Mouse (Mus musculus) c-Kit-positive CD71-positive TER-119-positive erythroid progenitor cells, embryonic 14.5 days (primary cell): ENCODE measurements around the gene Trim54.

Source experiments
- DNase-seq: peaks from one replicate; pipeline ENCODE4 v3.0.0-alpha.2; 2013; ENCODE audit warnings: low spot score

Gene Trim54

DNA sequence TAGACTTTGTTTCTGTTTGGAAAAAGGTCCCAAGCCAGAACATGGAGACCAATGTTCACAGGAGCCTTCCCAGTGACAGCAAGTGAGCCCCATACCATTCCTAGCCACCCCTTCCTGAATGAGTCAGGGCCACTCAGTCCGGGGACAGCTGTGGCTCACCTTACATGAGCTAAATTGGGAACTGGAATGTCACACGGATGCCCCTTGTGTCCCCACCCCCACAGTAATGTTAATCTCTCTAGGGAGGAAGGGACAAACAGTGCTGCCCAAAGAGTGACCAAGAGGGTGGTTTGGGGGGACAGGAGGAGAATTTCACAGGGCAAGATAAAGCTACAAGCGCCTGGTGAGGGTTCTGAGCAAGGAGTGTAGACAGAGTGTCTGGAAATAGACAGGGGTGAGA is at the start of gene Trim54:
Gene Trim54, plus strand, starts transcription at position 359 of the 400 bp plus-strand sequence.
- no peak for DNase-seq

DNA sequence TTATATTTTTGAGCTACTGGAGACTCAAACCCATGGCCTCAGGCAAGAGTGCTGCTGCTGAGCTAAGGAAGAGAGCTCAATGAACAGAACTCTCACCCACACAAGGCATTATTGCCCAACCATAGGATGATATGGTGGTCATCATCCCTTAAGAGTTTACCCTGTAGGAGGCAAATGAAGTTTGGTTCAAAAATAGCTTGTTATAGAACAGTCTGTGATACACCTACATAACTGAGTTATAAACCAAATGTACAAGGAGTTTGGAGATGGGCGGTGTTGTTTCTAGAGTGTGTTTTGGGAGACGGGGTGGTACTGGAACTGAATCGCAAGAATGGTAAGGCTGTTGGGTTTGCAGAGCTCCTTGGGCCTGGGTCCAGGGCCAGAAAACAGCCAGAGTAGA is 46.7 kb upstream of the Trim54 start:
- DNase-seq: no peak

DNA sequence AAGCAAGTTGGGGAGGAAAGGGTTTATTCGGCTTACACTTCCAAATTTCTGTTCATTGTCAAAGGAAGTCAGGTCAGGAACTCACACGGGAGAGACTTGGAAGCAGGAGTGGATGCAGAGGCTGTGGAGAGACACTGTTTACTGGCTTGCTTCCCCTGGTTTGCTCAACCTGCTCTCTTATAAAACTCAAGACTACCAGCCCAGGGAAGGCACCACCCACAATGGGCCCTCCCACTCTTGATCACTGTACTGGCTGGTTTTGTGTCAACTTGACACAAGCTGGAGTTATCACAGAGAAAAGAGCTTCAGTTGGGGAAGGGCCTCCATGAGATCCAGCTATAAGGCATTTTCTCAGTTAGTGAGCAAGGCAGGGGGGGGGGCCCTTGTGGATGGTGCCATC is 45.5 kb upstream of the Trim54 start:
- DNase-seq: no peak

DNA sequence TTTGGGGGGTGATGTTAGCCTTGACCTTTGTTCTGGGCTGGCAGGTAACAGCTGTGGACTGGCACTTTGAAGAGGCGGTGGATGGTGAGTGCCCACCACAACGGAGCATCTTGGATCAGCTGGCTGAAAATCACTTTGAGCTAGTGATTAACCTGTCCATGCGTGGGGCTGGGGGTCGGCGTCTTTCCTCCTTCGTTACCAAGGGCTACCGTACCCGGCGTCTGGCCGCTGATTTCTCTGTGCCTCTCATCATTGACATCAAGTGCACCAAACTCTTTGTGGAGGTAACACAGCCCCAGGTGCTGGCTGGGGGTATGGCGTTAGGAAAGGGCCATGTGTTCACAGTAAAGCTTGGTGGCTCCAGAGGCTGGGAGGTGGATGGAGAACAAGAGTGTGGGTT is 44.7 kb upstream of the Trim54 start:
- no peak for DNase-seq

DNA sequence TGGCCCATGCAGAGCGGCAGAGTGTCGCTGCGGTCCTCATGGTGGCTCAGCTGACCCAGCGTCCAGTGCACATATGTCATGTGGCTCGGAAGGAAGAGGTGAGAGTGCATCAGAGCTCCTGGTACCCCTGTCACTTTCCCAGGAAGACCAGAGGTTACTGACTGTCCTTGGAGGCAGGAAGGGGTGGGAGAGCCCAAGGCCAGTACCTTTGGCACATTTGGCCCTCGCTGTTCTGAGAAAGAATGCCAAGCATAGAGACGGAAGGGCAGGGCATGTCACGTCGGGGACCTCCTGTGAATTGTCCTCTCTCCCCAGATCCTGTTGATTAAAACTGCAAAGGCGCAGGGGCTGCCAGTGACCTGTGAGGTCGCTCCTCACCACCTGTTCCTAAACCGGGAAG is 43.3 kb upstream of the Trim54 start:
- DNase-seq: no peak

DNA sequence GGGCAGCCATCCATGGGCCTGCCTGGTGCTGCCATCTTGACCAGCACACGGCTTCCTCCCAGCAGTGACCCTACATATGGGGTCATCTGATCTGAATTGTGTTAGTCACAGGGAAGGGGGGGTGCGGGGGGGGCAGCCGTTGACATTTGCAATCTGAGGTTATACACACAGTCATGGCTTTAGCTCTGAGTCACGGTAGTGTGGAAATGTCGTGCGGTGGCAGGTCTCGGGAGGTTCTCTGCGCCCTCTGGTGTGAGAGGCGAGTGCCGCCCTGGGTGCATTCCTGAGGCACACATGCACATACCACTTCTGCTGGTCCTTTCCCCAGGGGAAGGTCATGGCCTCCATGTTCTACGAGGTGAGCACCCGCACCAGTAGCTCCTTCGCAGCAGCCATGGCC is 40.2 kb upstream of the Trim54 start:
- DNase-seq: no peak

DNA sequence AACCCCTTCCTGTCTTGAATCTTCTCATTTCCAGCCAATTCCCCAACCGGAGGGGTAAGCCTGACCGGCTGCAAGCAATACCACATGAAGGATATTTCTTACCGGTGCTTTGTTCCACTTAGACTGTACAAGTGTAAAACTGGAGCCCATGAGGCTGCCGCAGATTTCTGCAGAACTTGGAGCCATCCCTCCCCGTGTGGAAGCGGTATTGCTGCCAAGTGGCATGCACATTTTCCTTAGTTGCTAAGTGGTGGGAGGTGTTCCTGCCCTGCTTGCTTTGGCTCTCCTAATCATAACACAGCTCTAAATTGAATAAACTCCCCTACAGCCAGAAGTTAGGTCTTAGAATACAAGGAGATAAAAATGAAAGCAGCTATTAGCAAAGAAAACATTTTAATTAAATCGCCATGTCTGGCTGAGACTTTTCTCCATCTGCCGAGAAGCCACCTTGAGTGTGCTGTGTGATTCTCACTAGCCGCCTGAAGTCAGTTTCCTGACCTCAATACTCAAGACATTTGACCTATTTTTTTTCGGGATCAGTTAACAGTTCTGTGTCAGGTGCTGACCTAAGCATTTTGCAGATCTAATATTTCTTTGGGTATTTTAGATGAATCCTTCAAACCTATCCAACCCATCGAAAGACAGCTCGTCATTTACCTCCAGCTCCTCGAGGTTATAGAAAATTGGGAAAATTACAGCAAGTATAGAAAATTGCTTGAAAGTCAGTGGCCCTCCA is 36.3 kb upstream of the Trim54 start:
- no peak for DNase-seq

DNA sequence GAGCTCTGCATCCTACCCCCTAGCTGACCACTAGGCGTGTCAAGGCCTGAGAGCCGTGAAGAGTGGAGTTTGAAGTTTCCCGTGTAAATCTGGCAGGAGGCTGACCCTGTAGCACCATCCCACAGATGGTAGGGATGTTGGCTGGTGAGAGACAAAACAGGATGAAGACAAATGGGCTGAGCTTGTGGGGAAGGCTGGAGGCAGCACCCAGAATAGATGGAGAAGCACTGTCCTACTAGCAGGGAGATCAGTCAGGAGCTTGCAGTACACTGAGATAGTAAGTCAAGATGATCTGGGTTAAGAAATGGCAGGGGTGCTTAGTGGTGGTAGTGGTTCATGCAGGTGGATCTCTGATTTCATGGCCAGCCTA is 35.7 kb upstream of the Trim54 start:
- DNase-seq: no peak

DNA sequence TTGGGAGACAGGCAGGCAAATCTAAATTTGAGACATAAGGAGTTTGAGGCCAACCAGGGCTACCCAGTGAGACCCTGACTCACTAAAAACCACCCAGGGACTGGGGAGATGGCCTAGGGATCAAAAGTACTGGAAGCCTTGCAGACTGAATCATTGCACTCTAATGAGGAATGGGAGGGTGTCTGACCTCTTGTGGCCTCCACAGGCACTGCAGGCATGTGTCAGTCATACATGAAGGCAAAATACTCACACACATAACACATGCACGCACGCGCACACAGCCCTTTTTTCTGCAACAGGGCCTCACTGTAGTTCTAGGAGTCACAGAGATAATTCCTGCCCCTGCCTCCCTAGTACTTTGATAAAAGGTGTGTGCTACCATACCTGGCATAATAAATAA is 35.1 kb upstream of the Trim54 start:
- peak; percentile 54 for DNase-seq

DNA sequence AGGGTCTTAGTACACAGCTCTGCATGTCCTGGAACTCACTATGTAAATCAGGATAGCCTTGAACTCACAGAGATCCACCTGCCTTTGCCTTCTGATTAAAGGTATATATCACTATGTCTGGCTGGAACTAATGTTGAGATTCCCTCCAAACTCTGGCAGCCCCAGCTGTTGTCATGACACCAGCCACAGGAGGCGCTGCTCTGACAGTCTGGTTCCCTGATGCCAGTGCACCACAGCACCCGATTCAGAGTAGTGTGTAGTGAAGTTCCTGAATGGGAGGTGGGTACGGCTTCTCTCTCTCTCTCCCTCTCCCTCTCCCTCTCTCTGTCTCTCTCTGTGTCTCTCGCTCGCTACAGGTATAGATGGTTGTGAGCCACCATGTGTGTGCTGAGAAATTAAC is 34.2 kb upstream of the Trim54 start:
- peak; percentile 50 for DNase-seq

DNA sequence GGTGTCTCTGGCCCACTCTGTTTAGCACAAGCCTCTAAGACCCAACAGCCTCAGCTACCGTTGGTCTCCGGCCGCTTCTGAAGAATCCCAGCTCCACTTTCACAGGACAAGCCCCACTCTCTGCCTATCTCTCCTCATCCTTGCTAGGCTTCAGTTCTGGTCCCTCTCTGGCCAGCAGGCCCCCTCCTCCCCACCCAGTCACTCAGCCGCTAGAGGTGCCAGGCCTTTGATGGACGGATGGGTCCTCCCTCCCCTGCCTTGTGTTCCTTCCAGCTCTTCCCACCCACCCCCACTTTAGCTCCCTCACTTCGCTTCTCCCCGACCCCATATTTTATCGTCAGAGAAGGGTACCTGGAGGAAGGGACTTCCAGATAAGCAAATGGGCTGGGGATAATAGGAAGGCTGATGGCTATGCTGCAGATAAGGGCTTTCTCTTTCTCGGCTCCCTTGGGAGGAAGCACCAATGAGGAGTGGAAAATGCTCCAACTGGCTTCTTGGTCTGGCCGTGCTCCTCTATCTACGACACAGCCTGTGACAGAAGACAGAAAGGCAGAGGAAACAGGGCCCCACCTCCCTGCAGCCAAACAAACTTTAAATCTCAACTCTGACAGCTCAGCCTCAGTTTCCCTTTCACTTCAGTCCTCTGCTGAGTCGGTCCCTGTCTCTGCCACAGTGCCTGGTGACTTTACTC is 33.4 kb upstream of the Trim54 start:
- DNase-seq: no peak

DNA sequence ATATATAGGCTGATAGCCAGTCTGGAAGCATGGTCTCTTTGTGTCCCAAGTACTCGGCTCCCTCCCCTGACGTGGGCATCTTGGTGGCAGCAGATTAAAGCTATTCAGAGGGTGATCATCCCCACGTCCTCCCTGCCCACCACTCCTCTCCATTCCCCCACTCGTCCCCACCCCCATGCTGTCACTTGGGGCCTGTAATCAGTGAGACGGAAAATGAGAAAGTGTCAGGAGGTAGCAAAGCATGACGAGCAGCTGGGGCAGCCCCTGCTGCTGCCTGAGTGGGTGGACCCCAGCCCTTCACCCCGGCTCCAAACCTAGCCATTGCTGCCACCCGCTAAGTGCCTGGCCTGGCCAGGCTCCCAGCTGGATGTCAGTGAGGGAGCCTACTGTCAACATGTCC is 32.6 kb upstream of the Trim54 start:
- DNase-seq: no peak

DNA sequence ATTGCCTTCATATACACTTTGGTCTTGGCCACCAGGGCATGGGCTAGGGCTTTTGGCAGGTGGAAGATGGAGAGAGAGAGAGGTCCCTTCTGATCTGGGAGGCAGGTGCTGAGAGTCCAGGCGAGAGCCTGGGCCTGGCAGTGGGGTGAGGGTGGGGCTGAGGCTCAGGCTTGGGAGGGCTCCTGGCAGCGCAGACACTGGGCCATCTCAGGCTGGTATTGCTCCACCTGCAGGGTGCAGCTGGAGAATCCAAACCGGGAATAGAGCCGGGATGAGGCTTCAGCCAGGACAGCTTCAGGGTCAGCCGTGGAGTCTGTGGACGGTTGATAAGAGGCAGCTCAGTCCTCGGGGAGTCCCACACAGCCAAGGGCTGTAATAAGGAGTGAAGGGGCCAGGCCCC is 29.9 kb upstream of the Trim54 start:
- DNase-seq: no peak

DNA sequence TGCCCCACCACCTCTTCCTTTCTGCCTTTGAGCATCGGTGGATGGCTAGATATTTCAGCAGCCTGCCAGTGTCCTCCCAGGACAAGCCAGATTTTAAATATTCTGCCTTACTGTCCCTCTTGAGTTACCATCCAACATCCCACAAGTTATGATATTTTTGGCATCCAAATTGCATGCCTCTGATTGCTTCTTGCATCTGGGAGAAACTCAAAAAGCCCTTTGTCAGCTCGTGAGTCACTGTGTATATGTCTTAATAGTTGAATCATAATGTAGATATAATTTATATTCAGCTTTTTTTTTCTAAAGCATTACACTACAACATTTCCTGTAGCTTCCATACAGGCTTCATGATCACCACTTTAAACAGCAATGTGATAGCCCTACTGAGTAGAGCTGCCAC is 29.4 kb upstream of the Trim54 start:
- DNase-seq: no peak

DNA sequence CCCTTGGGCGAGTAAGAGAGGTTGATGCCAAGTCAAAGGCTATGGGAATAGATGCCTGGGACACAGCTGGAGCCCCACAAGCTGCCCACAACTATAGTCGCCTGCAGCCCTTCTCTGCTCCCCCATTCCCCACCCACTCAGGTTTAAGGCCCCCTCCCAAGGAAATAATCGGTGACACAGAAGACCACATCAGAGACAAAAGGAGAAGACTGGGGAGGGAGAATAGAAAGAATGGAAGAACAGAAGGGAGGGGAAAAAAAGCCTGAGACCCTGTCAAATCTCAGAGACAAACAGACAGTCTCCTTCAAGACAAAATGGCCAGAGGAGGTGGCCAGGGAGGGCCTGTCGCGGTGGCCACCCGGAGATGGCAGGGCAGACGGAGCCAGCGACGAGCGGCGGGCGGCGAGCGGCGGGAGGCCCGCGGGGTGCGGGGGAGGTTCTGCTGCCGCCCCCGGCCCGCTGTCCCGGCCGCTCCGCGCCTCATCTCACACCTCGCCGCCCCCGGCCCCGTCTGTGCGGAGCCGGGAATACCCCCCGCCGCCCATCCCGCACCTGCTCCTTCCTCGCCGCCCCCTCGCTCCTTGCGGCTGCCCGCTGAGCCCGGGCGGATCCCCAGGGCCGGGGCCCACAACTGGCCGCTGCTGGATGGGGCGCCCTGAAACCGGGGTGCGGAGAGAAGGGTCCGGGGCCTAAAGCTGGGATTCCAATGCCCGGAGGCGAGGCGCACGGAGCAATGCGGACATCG is 24.1 kb upstream of the Trim54 start:
- DNase-seq: no peak

DNA sequence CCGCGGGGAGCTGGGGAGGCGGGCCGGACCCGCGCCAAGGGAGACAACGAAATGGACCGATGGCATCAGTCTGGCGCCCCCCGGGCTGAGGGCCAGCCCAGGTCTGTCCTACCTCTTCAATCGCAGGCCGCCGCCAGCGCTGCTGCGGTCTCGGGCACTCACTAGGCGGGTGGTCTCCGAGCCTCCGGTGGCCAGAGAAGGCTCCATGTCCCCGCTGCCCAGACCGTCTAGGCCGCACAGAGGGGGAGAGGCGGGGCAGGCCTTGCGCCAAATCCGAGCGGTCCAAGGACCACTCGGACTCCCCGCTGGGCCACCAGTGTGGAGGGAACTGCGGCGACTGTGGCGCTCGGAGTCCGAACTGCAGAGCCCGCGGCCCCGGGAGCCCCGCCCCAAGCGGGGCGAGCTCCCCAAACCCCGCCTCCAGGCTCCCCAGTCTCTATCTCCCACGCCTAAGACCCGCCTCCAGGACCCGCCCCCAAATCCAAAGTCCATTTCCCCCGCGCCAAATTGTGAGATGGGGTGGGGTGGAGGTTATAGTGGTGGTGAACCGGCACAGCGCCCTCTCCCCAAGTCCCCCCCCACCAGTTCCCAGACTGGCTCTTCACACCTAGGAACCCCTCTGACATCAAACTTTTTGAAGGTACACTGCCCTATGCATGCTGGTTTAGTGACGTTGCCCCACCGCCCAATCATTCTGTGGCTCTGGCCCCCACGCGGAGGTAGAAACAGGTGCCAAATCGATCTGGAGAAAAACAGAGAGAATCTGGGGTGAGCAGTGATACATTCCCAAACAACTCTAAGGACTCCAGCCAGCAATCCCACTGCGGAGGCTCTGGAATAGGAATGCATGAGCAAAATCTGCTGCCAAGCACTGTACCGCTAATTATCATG is 23.1 kb upstream of the Trim54 start:
- DNase-seq: no peak

DNA sequence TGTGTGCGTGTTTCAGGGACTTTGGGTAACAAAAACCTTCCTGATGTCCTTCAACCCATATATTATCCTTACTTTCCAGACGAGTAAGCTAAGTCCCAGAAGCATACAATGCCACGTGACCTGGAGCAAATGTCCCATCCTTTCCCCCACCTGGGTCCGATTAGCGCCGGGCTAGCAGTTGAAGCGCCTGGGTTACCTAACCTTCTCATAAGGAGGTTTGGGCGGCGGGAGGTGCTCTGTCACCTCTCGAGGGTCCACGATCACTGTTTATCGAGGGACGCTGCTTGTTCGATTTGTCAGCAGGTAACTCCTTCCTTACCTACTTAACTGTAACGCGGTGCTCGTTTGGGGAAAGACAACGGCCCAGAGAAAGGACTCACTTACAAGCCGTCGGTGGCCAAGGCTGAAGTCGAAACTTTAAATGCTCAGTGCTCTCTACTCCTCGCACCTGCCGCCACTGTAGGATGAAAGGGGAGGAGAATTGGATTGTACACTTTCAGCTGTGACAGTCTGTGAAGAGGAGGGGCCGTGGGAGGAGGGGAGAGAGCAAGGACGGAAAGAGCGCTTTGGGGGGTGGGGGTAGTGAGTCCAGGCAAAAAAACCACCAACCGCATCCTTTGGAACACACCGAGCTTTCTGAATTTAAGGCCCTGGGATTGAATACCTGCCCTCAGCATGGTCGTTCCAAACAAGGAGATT is 22.3 kb upstream of the Trim54 start:
- DNase-seq: no peak

DNA sequence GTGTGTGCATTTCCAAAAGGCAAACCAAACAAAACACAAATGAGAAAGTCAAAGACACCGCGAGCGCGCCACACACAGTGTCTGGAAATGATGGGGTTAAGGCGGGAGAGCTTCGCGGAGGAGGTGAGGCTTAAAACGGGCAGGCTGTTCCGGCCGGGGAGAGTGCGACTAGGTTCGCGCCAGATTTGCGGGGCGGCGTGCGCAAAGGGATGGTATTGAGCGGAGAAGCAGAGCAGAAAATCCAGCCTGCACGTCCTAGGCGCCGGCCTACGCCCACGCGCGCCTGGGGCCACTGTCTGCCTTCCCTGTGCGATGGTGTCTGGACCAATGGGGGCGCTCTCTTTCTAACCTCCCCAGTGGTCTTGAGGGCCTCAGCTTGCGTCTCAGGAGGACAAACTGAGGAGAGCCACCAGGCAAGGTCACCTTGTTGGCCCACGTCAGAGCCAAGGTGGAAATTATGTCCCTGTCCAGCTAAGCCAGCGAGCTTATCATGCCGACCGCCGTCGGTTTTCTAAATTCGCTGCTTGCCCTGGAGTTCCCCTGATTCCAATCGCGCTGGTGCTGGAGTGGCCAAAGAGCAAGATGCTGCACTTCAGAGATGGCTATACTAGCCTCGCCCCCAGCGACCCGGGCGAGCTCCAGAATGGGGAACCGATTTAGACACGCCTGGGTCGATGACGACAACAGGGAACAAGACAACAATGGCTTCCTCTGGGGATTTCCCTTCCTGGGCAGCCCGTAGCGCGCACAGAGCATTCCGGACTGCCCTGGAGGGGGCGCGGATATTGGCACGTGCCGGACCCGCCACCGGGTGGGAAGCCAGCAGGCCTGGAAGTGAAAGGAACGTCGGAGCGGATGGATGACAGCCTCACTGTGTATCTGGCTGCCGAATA is 21.5 kb upstream of the Trim54 start:
- DNase-seq: no peak

DNA sequence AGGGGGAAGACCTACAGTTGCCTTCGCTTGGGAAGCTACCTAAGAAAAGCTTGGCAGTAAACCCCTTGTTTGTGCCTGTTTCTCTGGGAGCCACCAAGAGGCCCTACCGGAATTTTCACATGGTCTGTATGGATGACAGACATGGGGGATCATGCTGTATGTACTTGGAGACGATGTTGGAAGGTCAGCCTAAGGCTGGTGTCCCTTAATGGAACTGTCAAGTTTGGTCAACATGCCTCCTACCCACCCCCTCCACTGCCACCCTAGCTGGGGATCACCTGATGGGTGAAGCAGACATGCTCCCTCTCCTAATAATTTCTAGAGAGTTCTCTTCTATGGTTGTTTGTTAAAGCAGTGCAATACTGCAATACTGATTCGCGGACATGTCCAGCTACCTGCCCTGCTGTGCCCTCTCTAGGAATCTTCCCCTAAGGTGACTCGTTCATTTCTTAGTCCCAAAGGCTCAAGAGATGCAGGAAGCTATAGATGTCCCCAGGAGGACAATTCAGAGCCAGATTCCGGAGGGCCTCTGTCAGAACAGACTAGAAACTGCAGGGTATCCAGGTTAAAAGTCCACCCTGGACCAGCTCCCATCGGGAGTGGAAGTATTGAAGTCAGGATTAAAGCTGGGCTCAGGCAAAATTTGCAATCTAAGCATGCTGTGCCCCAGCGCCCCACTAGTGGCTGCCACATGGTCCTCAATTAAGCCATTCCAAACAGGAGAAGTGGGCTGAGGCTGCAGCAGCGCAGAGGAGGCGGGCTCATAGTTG is 20.6 kb upstream of the Trim54 start:
- DNase-seq: no peak

DNA sequence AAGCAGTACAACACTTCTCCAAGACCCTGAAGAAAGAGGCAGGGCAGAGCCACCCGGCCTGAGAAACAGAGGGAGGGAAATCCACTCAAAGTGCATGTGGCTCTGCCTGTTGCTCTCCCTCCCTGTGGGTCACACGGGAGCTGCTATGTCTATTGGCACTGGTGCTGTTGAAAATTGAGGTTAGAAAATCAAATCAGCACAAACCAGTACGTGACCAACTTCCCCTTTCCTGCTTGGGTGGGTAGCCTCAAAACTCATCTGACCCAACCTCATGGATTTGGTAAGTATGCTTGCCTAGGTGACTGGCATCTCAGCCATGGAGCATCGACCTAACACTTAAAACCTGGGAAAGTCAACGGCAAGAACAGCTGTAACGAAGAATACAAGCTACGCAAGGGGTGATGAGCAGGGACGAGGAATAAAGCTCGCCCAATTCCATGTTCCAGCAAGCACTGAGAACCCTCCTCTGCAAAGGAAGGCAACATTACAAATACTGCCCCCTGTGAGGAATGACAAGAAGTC is 10.6 kb upstream of the Trim54 start, which contains the start of gene Dnajc5g:
Gene Dnajc5g, plus strand, starts transcription at position 472 of the 522 bp plus-strand sequence.
- DNase-seq: no peak
